Mouse (Mus musculus): ENCODE results near the gene Usp29. TPM values are rescaled to one million over a fixed set of nuclear protein-coding genes. Genes with fewer than 3 reads are reported as not detected.

Usp29 gene
- polyA plus RNA-seq, 1 experiment from 2014 or later, result 1.7 TPM

DNA sequence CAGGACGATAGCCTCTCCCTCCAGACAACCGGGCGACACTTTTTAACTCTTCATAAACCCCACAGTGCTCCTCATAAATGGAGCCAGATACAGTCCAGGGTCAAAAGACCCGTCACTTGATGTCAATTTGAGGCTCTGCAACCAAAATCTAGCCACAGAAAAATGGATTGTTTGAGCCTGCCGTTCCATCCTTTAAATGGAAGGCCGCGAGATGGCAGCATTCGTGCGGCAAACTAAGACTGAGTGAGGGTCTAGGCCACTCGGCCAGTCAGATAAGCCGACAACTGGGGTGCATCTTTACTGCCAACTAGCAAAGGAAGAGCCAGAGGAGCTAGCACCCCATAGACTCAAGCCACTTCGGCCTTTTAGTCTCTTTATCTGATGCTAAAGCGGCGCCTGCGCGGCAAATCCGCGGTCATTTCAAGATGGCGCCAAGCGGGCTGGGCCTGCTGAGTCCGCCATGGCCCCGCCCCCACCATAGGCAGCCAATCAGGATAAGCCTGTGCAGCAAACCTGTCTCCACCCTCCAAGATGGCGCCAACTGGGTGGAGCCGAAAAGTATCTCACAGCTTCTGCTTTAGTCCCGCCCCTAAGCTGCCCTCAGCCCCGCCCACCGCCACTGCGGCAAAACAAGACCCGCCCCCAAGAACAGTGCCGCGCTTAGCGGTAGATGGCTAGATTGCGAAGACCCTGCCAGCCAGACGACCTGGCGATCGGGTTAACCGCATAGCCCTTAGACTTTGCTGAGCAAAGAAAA lies 1.1 kb upstream of the Usp29 start:
- Histone ChIP-seq H3K9ac (peak overlapping the region; percentile 15; the same call in 1 of the 2 replicates), H3K9me3 (replicated peaks) (peaks cover 6% of the 10 kb centered on the region; the same call in 1 of the 2 replicates)

DNA sequence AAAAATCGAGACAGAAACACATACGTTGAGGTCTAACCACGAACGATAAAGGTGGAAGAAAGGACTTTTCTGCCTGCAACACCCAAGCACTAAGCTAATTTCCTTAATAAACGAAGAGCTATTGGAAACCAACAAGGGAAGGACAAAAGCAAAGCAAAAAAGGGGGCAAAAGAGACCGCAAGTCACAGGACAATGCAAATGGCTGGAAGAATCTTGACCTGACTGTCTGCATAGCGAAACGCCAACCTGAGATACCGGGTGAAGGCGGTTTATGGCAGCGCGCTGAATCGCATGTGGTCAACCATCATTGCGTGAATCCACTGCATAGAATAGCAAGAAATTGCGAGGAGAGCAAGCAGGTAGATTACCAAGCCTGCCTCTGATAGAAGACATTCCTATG lies 423 bp downstream of the Usp29 start:
- WGBS (ENCODE audit: insufficient replicate concordance), result 41% methylated on average over 15 of the region's 15 CpGs
- no peaks in the 10 kb centered on the region for H3K4me1 ChIP-seq (replicated peaks)
- peaks cover 20% of the 10 kb centered on the region for H3K27me3 ChIP-seq
- peak overlapping the region; percentile 55 for H3K4me3 ChIP-seq (replicated peaks)
- peak overlapping the region; percentile 38; the same call in 1 of the 2 replicates for H3K27ac ChIP-seq (replicated peaks)
- H3K9me3 ChIP-seq (replicated peaks), result peaks cover 6% of the 10 kb centered on the region; the same call in 1 of the 2 replicates
- H3K36me3 ChIP-seq (replicated peaks), result no peaks in the 10 kb centered on the region
- ATAC-seq (ENCODE audit: insufficient read depth), result no peak
- no peak overlapping the region for H3K9ac ChIP-seq
- peak overlapping the region; percentile 58 for H3K4me2 ChIP-seq

More for the DNA sequence above, 1.1 kb upstream of the Usp29 start:
- peak overlapping the region; percentile 58 for H3K4me2 ChIP-seq
- WGBS (ENCODE audit: insufficient replicate concordance), result 42% methylated on average over 37 of the region's 37 CpGs
- H3K27ac ChIP-seq (replicated peaks), result peak overlapping the region; percentile 73
- peak overlapping the region; percentile 55 for H3K4me3 ChIP-seq (replicated peaks)
- H3K4me1 ChIP-seq (replicated peaks), result no peaks in the 10 kb centered on the region
- peaks cover 6% of the 10 kb centered on the region; the same call in 1 of the 2 replicates for H3K36me3 ChIP-seq (replicated peaks)
- H3K27me3 ChIP-seq, result peaks cover 20% of the 10 kb centered on the region
- ATAC-seq (ENCODE audit: insufficient read depth), result peak; percentile 30

DNA sequence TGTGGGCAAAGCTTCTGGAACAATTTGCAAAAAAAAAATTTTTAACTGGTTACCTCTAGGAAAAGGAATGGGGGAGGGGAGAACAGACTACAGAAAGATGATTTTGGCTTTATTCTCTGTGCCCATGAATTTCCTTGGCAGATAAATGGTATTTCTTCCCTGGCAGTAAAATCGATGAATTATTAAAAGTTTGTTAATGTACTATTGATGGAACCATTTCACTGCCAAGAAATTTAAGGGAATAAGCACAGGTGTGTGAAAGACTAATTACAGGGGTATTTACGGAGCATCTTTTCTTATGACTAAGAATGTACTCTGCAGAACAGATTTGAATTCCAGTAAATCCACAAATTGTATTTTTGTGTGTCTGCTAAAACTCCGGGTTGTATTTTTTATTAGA lies 995 bp downstream of the Usp29 start:
- Histone ChIP-seq H3K4me3 (replicated peaks) (peak overlapping the region; percentile 55), H3K27ac (replicated peaks) (no peak overlapping the region), H3K27me3 (peaks cover 20% of the 10 kb centered on the region), H3K9me3 (replicated peaks) (peaks cover 6% of the 10 kb centered on the region; the same call in 1 of the 2 replicates), H3K36me3 (replicated peaks) (no peaks in the 10 kb centered on the region), H3K4me2 (peak overlapping the region; percentile 29; the same call in 1 of the 2 replicates), H3K4me1 (replicated peaks) (no peaks in the 10 kb centered on the region), H3K9ac (no peak overlapping the region)
- no peak for ATAC-seq (ENCODE audit: insufficient read depth)
- WGBS (ENCODE audit: insufficient replicate concordance), result 44% methylated on average over 3 of the region's 3 CpGs

DNA sequence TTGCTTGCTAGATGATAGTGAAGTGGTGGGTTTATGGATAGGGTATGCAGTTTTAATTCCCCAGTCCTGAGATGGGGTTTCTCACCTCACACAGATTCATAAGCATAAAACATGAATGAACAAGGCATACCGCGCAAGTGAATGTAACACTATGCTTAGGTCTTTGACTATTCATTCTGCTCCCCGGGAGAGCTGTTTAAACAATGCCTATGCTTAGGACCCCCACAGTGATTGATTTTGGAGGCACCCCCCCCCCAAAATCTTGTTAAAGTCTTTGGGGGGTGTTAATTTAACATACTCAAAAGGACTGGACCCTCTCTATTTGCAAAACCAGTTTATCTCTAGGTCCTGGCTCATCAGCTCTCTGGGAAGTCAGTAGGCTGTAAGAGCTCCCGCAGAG lies 1.6 kb downstream of the Usp29 start:
- Histone ChIP-seq H3K27ac (replicated peaks) (no peak overlapping the region), H3K9ac (no peak overlapping the region)
- 46% methylated on average over 4 of the region's 4 CpGs for WGBS (ENCODE audit: insufficient replicate concordance)

DNA sequence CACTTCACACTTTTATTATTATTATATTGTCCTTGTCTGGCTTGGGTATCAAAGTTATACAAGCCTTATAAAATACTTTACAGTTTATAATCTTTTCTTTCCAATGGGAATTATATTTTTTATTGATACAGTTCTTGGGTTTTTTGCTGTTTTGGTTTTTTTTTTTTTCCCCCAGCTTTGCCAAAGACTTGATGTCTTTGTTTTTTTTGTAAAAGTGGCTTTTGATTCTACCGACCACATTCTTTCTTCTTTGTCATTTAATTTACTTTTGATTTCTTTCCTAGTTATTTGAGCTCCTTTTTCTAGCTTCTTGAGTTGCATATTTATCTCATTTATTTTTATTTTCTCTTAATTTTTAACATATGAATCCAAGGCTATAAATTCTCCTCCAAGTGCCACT lies 5.7 kb downstream of the Usp29 start:
- peaks cover 6% of the 10 kb centered on the region for H3K27me3 ChIP-seq
- H3K36me3 ChIP-seq (replicated peaks), result no peaks in the 10 kb centered on the region
- no peak overlapping the region for H3K4me2 ChIP-seq
- 77% methylated on average over 1 of the region's 1 CpGs for WGBS (ENCODE audit: insufficient replicate concordance)
- no peaks in the 10 kb centered on the region for H3K9me3 ChIP-seq (replicated peaks)
- H3K4me1 ChIP-seq (replicated peaks), result no peaks in the 10 kb centered on the region
- no peak overlapping the region for H3K9ac ChIP-seq
- no peak overlapping the region for H3K4me3 ChIP-seq (replicated peaks)
- no peak overlapping the region for H3K27ac ChIP-seq (replicated peaks)
- ATAC-seq (ENCODE audit: insufficient read depth), result no peak

More for the DNA sequence above, 1.6 kb downstream of the Usp29 start:
- peak overlapping the region; percentile 29; the same call in 1 of the 2 replicates for H3K4me2 ChIP-seq
- H3K9me3 ChIP-seq (replicated peaks), result peaks cover 6% of the 10 kb centered on the region; the same call in 1 of the 2 replicates
- no peak for ATAC-seq (ENCODE audit: insufficient read depth)
- H3K36me3 ChIP-seq (replicated peaks), result no peaks in the 10 kb centered on the region
- peaks cover 20% of the 10 kb centered on the region for H3K27me3 ChIP-seq
- H3K4me1 ChIP-seq (replicated peaks), result no peaks in the 10 kb centered on the region
- H3K4me3 ChIP-seq (replicated peaks), result peak overlapping the region; percentile 55

DNA sequence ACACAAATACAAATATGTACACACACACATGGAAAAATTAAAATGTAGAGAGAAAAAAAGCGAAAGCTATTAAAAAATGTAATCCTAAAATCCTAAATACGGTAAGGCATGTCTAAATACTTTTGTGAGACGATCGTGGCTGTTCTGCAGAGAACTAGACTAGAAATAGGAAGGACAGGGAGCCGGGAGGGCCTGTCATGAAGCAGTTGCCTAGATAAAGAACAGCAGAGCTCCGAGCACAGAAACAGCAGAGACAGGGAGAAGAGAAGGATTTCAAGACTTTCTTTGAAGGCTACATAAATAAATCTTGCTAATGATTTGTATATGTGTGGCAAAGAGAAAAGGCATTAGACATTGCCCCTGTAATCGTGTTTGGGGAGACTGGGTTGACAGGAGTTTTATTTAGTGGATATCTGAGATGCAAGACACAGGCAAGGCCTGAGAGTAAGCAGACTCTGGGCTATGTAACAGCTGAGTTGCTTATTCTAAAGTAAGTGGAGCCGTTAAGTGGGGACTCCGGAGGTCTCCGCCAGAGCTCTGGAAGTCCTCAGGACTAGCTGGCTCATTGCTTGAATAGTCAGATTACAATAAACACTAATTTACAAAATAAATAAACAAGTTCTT lies 14.0 kb downstream of the Usp29 start:
- H3K4me1 ChIP-seq (replicated peaks), result no peaks in the 10 kb centered on the region
- no peak overlapping the region for H3K4me3 ChIP-seq (replicated peaks)
- ATAC-seq (ENCODE audit: insufficient read depth), result no peak
- no peaks in the 10 kb centered on the region for H3K27me3 ChIP-seq
- no peaks in the 10 kb centered on the region for H3K36me3 ChIP-seq (replicated peaks)
- no peak overlapping the region for H3K9ac ChIP-seq
- H3K4me2 ChIP-seq, result no peak overlapping the region
- H3K27ac ChIP-seq (replicated peaks), result no peak overlapping the region
- 49% methylated on average over 10 of the region's 10 CpGs for WGBS (ENCODE audit: insufficient replicate concordance)
- H3K9me3 ChIP-seq (replicated peaks), result no peaks in the 10 kb centered on the region

DNA sequence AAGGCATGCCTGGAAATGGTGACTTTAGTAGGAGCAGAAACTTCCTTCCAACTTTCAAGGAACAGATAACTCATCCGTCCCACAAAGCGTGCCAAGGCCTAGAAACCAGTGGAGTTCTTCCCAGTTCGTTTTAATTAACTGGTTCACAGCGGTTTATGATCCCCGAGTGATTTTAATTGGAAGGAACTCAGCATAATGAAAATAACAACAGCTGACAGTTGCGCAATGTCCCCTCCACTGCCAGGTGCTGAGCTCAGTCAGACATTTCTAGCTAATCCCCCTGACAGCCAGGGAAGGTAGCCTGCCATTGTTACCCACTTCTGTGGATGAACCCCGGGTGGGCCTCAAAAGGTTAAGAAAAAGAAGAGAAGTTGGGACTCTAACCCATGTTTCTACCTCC lies 18.8 kb downstream of the Usp29 start:
- no peaks in the 10 kb centered on the region for H3K9me3 ChIP-seq (replicated peaks)
- ATAC-seq (ENCODE audit: insufficient read depth), result no peak
- no peak overlapping the region for H3K4me2 ChIP-seq
- no peak overlapping the region for H3K4me3 ChIP-seq (replicated peaks)
- no peaks in the 10 kb centered on the region for H3K36me3 ChIP-seq (replicated peaks)
- no peaks in the 10 kb centered on the region for H3K4me1 ChIP-seq (replicated peaks)
- 53% methylated on average over 7 of the region's 7 CpGs for WGBS (ENCODE audit: insufficient replicate concordance)
- H3K27ac ChIP-seq (replicated peaks), result no peak overlapping the region
- no peaks in the 10 kb centered on the region for H3K27me3 ChIP-seq
- H3K9ac ChIP-seq, result no peak overlapping the region

DNA sequence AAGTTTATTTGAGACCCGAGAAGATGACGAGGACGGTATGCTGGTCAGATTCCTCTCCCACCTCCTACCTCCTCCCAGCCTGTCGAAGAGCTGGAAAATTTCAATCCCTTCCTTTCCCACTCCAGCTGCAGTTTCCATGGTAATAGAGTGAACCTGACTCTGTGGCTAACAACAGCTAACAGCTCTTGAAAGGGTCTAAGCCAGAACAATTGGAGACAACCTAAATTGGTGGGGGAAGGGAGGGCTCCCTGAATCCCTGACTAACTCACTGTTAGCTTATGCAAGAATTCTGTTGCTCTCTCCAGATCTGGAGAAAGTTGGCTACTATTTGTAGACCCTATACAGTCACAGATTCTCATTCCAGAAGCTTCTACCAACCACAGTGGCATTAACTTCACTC lies 23.1 kb downstream of the Usp29 start:
- Histone ChIP-seq H3K4me1 (replicated peaks) (no peaks in the 10 kb centered on the region), H3K36me3 (replicated peaks) (no peaks in the 10 kb centered on the region), H3K9ac (no peak overlapping the region), H3K4me3 (replicated peaks) (no peak overlapping the region), H3K27ac (replicated peaks) (no peak overlapping the region), H3K27me3 (no peaks in the 10 kb centered on the region), H3K9me3 (replicated peaks) (no peaks in the 10 kb centered on the region), H3K4me2 (no peak overlapping the region)
- ATAC-seq (ENCODE audit: insufficient read depth), result no peak
- WGBS (ENCODE audit: insufficient replicate concordance), result 45% methylated on average over 4 of the region's 4 CpGs

DNA sequence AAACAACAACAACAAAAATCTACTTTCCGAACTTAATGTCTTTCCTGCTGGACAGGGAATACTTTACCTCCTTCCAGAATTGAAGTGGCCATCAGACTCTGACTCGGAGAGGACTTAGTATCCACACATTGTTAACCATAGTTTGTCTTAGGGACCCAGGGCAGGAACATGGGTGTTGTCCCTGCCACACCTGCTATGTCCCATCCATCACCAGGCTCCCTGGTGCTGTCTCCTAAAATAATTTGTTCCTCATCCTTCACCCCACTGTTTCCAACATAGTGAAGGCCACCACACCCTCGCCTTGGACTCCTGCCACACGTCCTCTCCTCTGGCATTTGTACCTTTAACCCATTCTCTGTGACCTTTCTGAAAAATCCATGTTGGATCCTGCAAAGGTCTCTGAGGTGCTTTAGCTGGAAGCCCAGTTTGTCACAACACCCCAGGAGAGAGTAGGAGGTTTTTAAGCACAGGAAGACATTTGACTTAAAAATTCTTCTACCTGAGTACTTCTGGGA lies 26.5 kb downstream of the Usp29 start:
- Histone ChIP-seq H3K4me3 (replicated peaks) (no peak overlapping the region), H3K36me3 (replicated peaks) (no peaks in the 10 kb centered on the region), H3K9ac (no peak overlapping the region), H3K4me1 (replicated peaks) (no peaks in the 10 kb centered on the region), H3K27me3 (no peaks in the 10 kb centered on the region), H3K27ac (replicated peaks) (no peak overlapping the region), H3K9me3 (replicated peaks) (no peaks in the 10 kb centered on the region), H3K4me2 (no peak overlapping the region)
- ATAC-seq (ENCODE audit: insufficient read depth), result peak; percentile 64
- 49% methylated on average over 4 of the region's 4 CpGs for WGBS (ENCODE audit: insufficient replicate concordance)

DNA sequence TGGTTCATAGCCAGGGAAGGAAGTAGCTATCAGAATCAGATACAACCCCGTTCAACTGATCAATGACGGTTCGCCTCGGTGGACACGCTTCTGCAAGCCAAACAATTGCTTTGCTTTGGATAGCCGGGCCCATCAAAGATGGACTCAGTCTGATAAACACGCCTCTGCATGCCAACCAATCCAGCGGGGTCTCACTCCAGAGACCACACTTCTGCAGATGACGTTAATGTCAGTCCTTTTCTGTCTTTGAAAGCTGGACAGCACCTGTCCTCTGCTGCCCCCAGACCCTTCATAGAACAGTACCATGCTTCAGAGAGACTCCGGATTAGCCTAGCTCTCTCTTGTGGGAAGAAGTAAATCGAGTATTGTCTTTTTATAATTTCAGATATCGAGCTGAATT lies 29.3 kb downstream of the Usp29 start:
- WGBS (ENCODE audit: insufficient replicate concordance), result 62% methylated on average over 12 of the region's 12 CpGs
- no peak for ATAC-seq (ENCODE audit: insufficient read depth)

DNA sequence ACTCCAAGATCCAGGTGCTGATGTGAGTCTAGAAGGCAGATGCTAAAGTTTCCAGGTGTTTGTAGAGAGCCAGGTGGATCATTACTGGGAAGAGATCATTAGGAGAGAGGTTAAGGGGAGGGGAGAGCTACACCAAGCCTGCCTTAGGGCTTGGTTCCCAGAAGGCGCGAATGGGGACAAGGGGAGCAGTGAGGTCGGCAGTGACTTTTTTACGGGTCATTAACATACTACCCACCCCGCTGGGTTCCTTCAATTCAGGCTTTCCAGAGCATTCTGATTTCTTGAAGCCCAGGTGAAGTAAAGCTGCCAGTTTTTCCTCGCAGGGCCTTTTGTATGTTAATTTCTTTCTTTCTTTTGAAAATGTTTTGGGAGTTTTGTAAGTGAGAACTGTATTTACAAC lies 29.8 kb downstream of the Usp29 start:
- no peak for ATAC-seq (ENCODE audit: insufficient read depth)
- H3K36me3 ChIP-seq (replicated peaks), result no peaks in the 10 kb centered on the region
- no peak overlapping the region for H3K9ac ChIP-seq
- no peaks in the 10 kb centered on the region for H3K27me3 ChIP-seq
- H3K4me1 ChIP-seq (replicated peaks), result no peaks in the 10 kb centered on the region
- no peak overlapping the region for H3K4me3 ChIP-seq (replicated peaks)
- H3K9me3 ChIP-seq (replicated peaks), result no peaks in the 10 kb centered on the region
- H3K4me2 ChIP-seq, result no peak overlapping the region
- WGBS (ENCODE audit: insufficient replicate concordance), result 49% methylated on average over 6 of the region's 6 CpGs
- H3K27ac ChIP-seq (replicated peaks), result no peak overlapping the region

More for the DNA sequence above, 29.3 kb downstream of the Usp29 start:
- H3K36me3 ChIP-seq (replicated peaks), result no peaks in the 10 kb centered on the region
- H3K27me3 ChIP-seq, result no peaks in the 10 kb centered on the region
- no peak overlapping the region for H3K9ac ChIP-seq
- no peak overlapping the region for H3K4me3 ChIP-seq (replicated peaks)
- H3K27ac ChIP-seq (replicated peaks), result no peak overlapping the region
- no peak overlapping the region for H3K4me2 ChIP-seq
- H3K9me3 ChIP-seq (replicated peaks), result no peaks in the 10 kb centered on the region
- H3K4me1 ChIP-seq (replicated peaks), result no peaks in the 10 kb centered on the region
